Mouse (Mus musculus) mature B cell (primary cell): ENCODE measurements around the gene Olfr544.
"Not testable (repeated sequence)": the region's sequence is repeated elsewhere in the genome, so short reads cannot be mapped to it uniquely, and the experiment has no call there.

ENCODE experiments used
- in situ Hi-C: fragments of 300-500 bp; cut with MboI; formaldehyde crosslinking; loops from 2 replicates; pipeline ENCODE4 v1.14.3; 2019

Olfr544 gene

GRCm38 (mm10) chr7:102488161-102488560 is at the start of gene Olfr544:
Gene Olfr544, minus strand, starts transcription at chr7:102488313.
- in situ Hi-C loops, result no loop called here

GRCm38 (mm10) chr7:102534449-102534848 is 46.3 kb upstream of the Olfr544 start, which contains the start of gene Olfr547:
Gene Olfr547, plus strand, starts transcription at chr7:102534749.
- in situ Hi-C loops, result no loop called here

- in situ Hi-C loops, result no loop called here
Observed at GRCm38 (mm10) chr7:102529052-102529451, 40.9 kb upstream of the Olfr544 start.

GRCm38 (mm10) chr7:102517051-102517335 is 28.9 kb upstream of the Olfr544 start:
- in situ Hi-C loops, result loop anchor here (25.0 kb wide), 1 partner anchor 395 kb away; the partner anchor contains the start of genes Olfr571 and Olfr572

GRCm38 (mm10) chr7:102516261-102517050 is 28.3 kb upstream of the Olfr544 start:
- in situ Hi-C loops, result loop anchor here (25.0 kb wide), 1 partner anchor 396 kb away; the partner anchor contains the start of genes Olfr571 and Olfr572

GRCm38 (mm10) chr7:102514144-102514543 is 26.0 kb upstream of the Olfr544 start:
- in situ Hi-C loops, result loop anchor here (25.0 kb wide), 1 partner anchor 398 kb away; the partner anchor contains the start of genes Olfr571 and Olfr572

- in situ Hi-C loops, result loop anchor here (25.0 kb wide), 1 partner anchor 399 kb away; the partner anchor contains the start of genes Olfr571 and Olfr572
Observed at GRCm38 (mm10) chr7:102512814-102513435, 24.8 kb upstream of the Olfr544 start.

- in situ Hi-C loops, result loop anchor here (25.0 kb wide), 1 partner anchor 400 kb away; the partner anchor contains the start of genes Olfr571 and Olfr572
Observed at GRCm38 (mm10) chr7:102511927-102512326, 23.8 kb upstream of the Olfr544 start.

GRCm38 (mm10) chr7:102509726-102510125 is 21.6 kb upstream of the Olfr544 start:
- in situ Hi-C loops, result loop anchor here (10.0 to 25.0 kb wide), 2 partner anchors 125 to 403 kb away; partner anchors contain the start of genes Olfr554, Olfr571 and Olfr572

GRCm38 (mm10) chr7:102508666-102509065 is 20.6 kb upstream of the Olfr544 start:
- in situ Hi-C loops, result loop anchor here (10.0 to 25.0 kb wide), 2 partner anchors 126 to 404 kb away; partner anchors contain the start of genes Olfr554, Olfr571 and Olfr572

- in situ Hi-C loops, result loop anchor here (10.0 to 25.0 kb wide), 2 partner anchors 127 to 404 kb away; partner anchors contain the start of genes Olfr554, Olfr571 and Olfr572
Observed at GRCm38 (mm10) chr7:102508066-102508465, 20.0 kb upstream of the Olfr544 start.

- in situ Hi-C loops, result loop anchor here (10.0 to 25.0 kb wide), 2 partner anchors 128 to 405 kb away; partner anchors contain the start of genes Olfr554, Olfr571 and Olfr572
Observed at GRCm38 (mm10) chr7:102506848-102507247, 18.7 kb upstream of the Olfr544 start.

GRCm38 (mm10) chr7:102501986-102502385 is 13.9 kb upstream of the Olfr544 start:
- in situ Hi-C loops, result loop anchor here (10.0 to 25.0 kb wide), 2 partner anchors 133 to 410 kb away; partner anchors contain the start of genes Olfr554, Olfr571 and Olfr572

GRCm38 (mm10) chr7:102499473-102499872 is 11.4 kb upstream of the Olfr544 start, which contains the start of gene Olfr545:
Gene Olfr545, minus strand, starts transcription at chr7:102499573.
- in situ Hi-C loops, result no loop called here

- in situ Hi-C loops, result not testable (repeated sequence)
Observed at GRCm38 (mm10) chr7:102494416-102494815, 6.3 kb upstream of the Olfr544 start.

- in situ Hi-C loops, result no loop called here
Observed at GRCm38 (mm10) chr7:102486105-102486504, 2.0 kb downstream of the Olfr544 start.

GRCm38 (mm10) chr7:102484766-102485165 is 3.3 kb downstream of the Olfr544 start:
- in situ Hi-C loops, result not testable (repeated sequence)

GRCm38 (mm10) chr7:102483665-102484064 is 4.4 kb downstream of the Olfr544 start:
- in situ Hi-C loops, result no loop called here

- in situ Hi-C loops, result no loop called here
Observed at GRCm38 (mm10) chr7:102481579-102481978, 6.5 kb downstream of the Olfr544 start, which contains the start of gene Olfr543. Gene Olfr543, minus strand, starts transcription at chr7:102481679.

GRCm38 (mm10) chr7:102480821-102481220 is 7.3 kb downstream of the Olfr544 start:
- in situ Hi-C loops, result no loop called here

GRCm38 (mm10) chr7:102479368-102480078 is 8.6 kb downstream of the Olfr544 start:
- in situ Hi-C loops, result no loop called here
